Mouse (Mus musculus) left cerebral cortex, adult 11 months (tissue): Measurements from ENCODE around the gene Lyzl6.

Source experiments
- DNase-seq: peaks from one replicate; pipeline ENCODE4 v3.0.0; 2022; ENCODE audit warnings: low spot score

Lyzl6 gene

GRCm38 (mm10) chr11:103643211-103643610 is 4.5 kb upstream of the Lyzl6 start:
- no peak for DNase-seq

GRCm38 (mm10) chr11:103639407-103639946 is 787 bp upstream of the Lyzl6 start:
- no peak for DNase-seq

GRCm38 (mm10) chr11:103636261-103636660 is 2.4 kb downstream of the Lyzl6 start:
- DNase-seq: no peak

GRCm38 (mm10) chr11:103635481-103635880 is 3.2 kb downstream of the Lyzl6 start:
- no peak for DNase-seq

- DNase-seq: no peak
Observed at GRCm38 (mm10) chr11:103634806-103635205, 3.9 kb downstream of the Lyzl6 start.

- no peak for DNase-seq
Observed at GRCm38 (mm10) chr11:103627453-103627852, 11.2 kb downstream of the Lyzl6 start.

- DNase-seq: no peak
Observed at GRCm38 (mm10) chr11:103621040-103621439, 17.6 kb downstream of the Lyzl6 start, which contains the start of gene Gm884. Gene Gm884, minus strand, starts transcription at chr11:103621140.

GRCm38 (mm10) chr11:103610772-103611171 is 27.9 kb downstream of the Lyzl6 start:
- DNase-seq: no peak

- DNase-seq: no peak
Observed at GRCm38 (mm10) chr11:103606611-103607010, 32.1 kb downstream of the Lyzl6 start.
